Mouse (Mus musculus) forebrain, embryonic 11.5 days (tissue): ENCODE results near the gene Bysl. TPM values are rescaled to one million over a fixed set of nuclear protein-coding genes. Genes with fewer than 3 reads are reported as not detected.
"Not testable (repeated sequence)": the region's sequence is repeated elsewhere in the genome, so short reads cannot be mapped to it uniquely, and the experiment has no call there.

Experiments used
- ATAC-seq: fragments of 200-750 bp; cut with Nextera tagmentation; replicated peaks from 2 replicates; pipeline ENCODE4 v1.8.0; 2017; ENCODE audit warnings: moderate TSS enrichment; ENCODE audit not compliant: low FRiP score
- DNase-seq: peaks from one replicate; pipeline ENCODE4 v3.0.0-alpha.2; 2017; ENCODE audit warnings: low spot score
- H3K27ac ChIP-seq: fragments of 300-500 bp; sonication (generic); 2 replicates; pipeline ENCODE4 v1.5.1; 2014; ENCODE audit warnings: low read depth, low read length
- H3K27me3 ChIP-seq: fragments of 300-500 bp; sonication (generic); 2 replicates; pipeline ENCODE4 v1.6.1; 2014; ENCODE audit warnings: mild to moderate bottlenecking, low read length, mixed read lengths; ENCODE audit not compliant: control insufficient read depth, insufficient read depth
- H3K36me3 ChIP-seq: fragments of 300-500 bp; sonication (generic); 2 replicates; pipeline ENCODE4 v1.6.1; 2014; ENCODE audit warnings: mild to moderate bottlenecking, low read length, moderate library complexity, mixed read lengths; ENCODE audit not compliant: control insufficient read depth, insufficient read depth
- H3K4me1 ChIP-seq: fragments of 300-500 bp; sonication (generic); replicated peaks from 2 replicates; pipeline ENCODE4 v1.6.1; 2014; ENCODE audit warnings: low read length, mixed read lengths; ENCODE audit not compliant: control insufficient read depth, insufficient read depth
- H3K4me2 ChIP-seq: fragments of 300-500 bp; sonication (generic); 2 replicates; pipeline ENCODE4 v1.6.1; 2014; ENCODE audit warnings: low read depth, mild to moderate bottlenecking, low read length, moderate library complexity, mixed read lengths; ENCODE audit not compliant: severe bottlenecking
- H3K4me3 ChIP-seq: fragments of 300-500 bp; sonication (generic); 2 replicates; pipeline ENCODE4 v1.5.1; 2014; ENCODE audit warnings: low read depth, low read length
- H3K9ac ChIP-seq: fragments of 300-500 bp; sonication (generic); 2 replicates; pipeline ENCODE4 v1.6.1; 2014; ENCODE audit warnings: low read length
- H3K9me3 ChIP-seq: fragments of 300-500 bp; sonication (generic); 2 replicates; pipeline ENCODE4 v1.6.1; 2016; ENCODE audit warnings: low read length, mixed read lengths; ENCODE audit not compliant: control insufficient read depth
- WGBS: fragments of 180-500 bp; shearing (Covaris S2); extraction: QIAGEN DNeasy Blood & Tissue Kit; methylation state at CpG from one replicate; pipeline ENCODE4 v1.1.7; 2014; 5-methylcytosine and 5-hydroxymethylcytosine counted together
- polyA plus RNA-seq: library from polyadenylated mRNA; unstranded; fragments of >200 nt; fragmentation: Nextera tagmentation; extraction: Ambion mirVana; gene quantifications from 2 replicates; pipeline ENCODE4 v1.2.1, GENCODE M21; 2014

The Bysl gene
- polyA plus RNA-seq, 1 experiment from 2014 or later = 34.6 TPM

GRCm38 (mm10) chr17:47598580-47599304 lies 12.6 kb downstream of the Bysl start:
- 88% methylated on average over 10 of the region's 10 CpGs for WGBS
- Histone ChIP-seq H3K27ac (peak overlapping the region; percentile 37; the same call in 1 of the 2 replicates), H3K4me1 (peaks cover 28% of the 10 kb centered on the region)
- not testable (repeated sequence) for H3K36me3 ChIP-seq, ATAC-seq, H3K27me3 ChIP-seq, H3K9me3 ChIP-seq, DNase-seq, H3K9ac ChIP-seq, H3K4me3 ChIP-seq, H3K4me2 ChIP-seq

- no peaks in the 10 kb centered on the region for H3K9me3 ChIP-seq
- H3K4me1 ChIP-seq = peaks cover 28% of the 10 kb centered on the region
- peak overlapping the region; percentile 37; the same call in 1 of the 2 replicates for H3K27ac ChIP-seq
- DNase-seq = peak; percentile 76
- H3K9ac ChIP-seq = no peak overlapping the region
- no peak for ATAC-seq
- no peaks in the 10 kb centered on the region for H3K27me3 ChIP-seq
- H3K4me2 ChIP-seq = peak overlapping the region; percentile 86
- 32% methylated on average over 10 of the region's 10 CpGs for WGBS
- no peak overlapping the region for H3K4me3 ChIP-seq
- peaks cover 2% of the 10 kb centered on the region; the same call in 1 of the 2 replicates for H3K36me3 ChIP-seq
Measured at GRCm38 (mm10) chr17:47597838-47598579, 13.3 kb downstream of the Bysl start.

GRCm38 (mm10) chr17:47597261-47597660 lies 14.0 kb downstream of the Bysl start:
- peaks cover 28% of the 10 kb centered on the region for H3K4me1 ChIP-seq
- no peak overlapping the region; the same call in 1 of the 2 replicates for H3K4me3 ChIP-seq
- H3K36me3 ChIP-seq = no peaks in the 10 kb centered on the region; the same call in 1 of the 2 replicates
- WGBS = 62% methylated on average over 13 of the region's 13 CpGs
- H3K27me3 ChIP-seq = no peaks in the 10 kb centered on the region
- DNase-seq (peak; percentile 59), ATAC-seq (no peak)
- H3K4me2 ChIP-seq = peak overlapping the region; percentile 86; the same call in 1 of the 2 replicates
- H3K9ac ChIP-seq = peak overlapping the region; percentile 32
- peak overlapping the region; percentile 51; the same call in 1 of the 2 replicates for H3K27ac ChIP-seq
- no peaks in the 10 kb centered on the region for H3K9me3 ChIP-seq

- H3K9ac ChIP-seq = peak overlapping the region; percentile 32
- H3K4me1 ChIP-seq = peaks cover 28% of the 10 kb centered on the region
- ATAC-seq (no peak), DNase-seq (no peak)
- H3K4me2 ChIP-seq = peak overlapping the region; percentile 86
- peak overlapping the region; percentile 97 for H3K27ac ChIP-seq
- no peaks in the 10 kb centered on the region for H3K9me3 ChIP-seq
- peak overlapping the region; percentile 81; the same call in 1 of the 2 replicates for H3K4me3 ChIP-seq
- H3K36me3 ChIP-seq = no peaks in the 10 kb centered on the region; the same call in 1 of the 2 replicates
- 56% methylated on average over 5 of the region's 5 CpGs for WGBS
- H3K27me3 ChIP-seq = no peaks in the 10 kb centered on the region
Measured at GRCm38 (mm10) chr17:47596839-47597164, 14.5 kb downstream of the Bysl start.

- Histone ChIP-seq H3K4me2 (peak overlapping the region; percentile 86), H3K9ac (peak overlapping the region; percentile 88), H3K36me3 (no peaks in the 10 kb centered on the region; the same call in 1 of the 2 replicates), H3K27me3 (no peaks in the 10 kb centered on the region), H3K4me1 (peaks cover 28% of the 10 kb centered on the region), H3K4me3 (peak overlapping the region; percentile 81), H3K27ac (peak overlapping the region; percentile 97), H3K9me3 (no peaks in the 10 kb centered on the region)
- DNase-seq (peak; percentile 68), ATAC-seq (no peak)
- WGBS = 14% methylated on average over 6 of the region's 6 CpGs
Measured at GRCm38 (mm10) chr17:47596162-47596838, 15.0 kb downstream of the Bysl start.

GRCm38 (mm10) chr17:47595248-47596161 lies 15.8 kb downstream of the Bysl start:
- no peaks in the 10 kb centered on the region for H3K27me3 ChIP-seq
- WGBS = 0% methylated on average over 20 of the region's 21 CpGs
- peak; percentile 88 for DNase-seq
- peak overlapping the region; percentile 97 for H3K27ac ChIP-seq
- H3K4me2 ChIP-seq = peak overlapping the region; percentile 86
- H3K9ac ChIP-seq = peak overlapping the region; percentile 88
- H3K36me3 ChIP-seq = no peaks in the 10 kb centered on the region; the same call in 1 of the 2 replicates
- no peaks in the 10 kb centered on the region for H3K9me3 ChIP-seq
- ATAC-seq = peak; percentile 63
- peaks cover 28% of the 10 kb centered on the region for H3K4me1 ChIP-seq
- peak overlapping the region; percentile 81 for H3K4me3 ChIP-seq

GRCm38 (mm10) chr17:47594969-47595247 lies 16.4 kb downstream of the Bysl start:
- H3K36me3 ChIP-seq = no peaks in the 10 kb centered on the region; the same call in 1 of the 2 replicates
- no peaks in the 10 kb centered on the region for H3K9me3 ChIP-seq
- peak overlapping the region; percentile 86 for H3K4me2 ChIP-seq
- DNase-seq (no peak), ATAC-seq (no peak)
- no peaks in the 10 kb centered on the region for H3K27me3 ChIP-seq
- H3K4me1 ChIP-seq = peaks cover 28% of the 10 kb centered on the region
- H3K4me3 ChIP-seq = peak overlapping the region; percentile 81
- 0% methylated on average over 8 of the region's 9 CpGs for WGBS
- peak overlapping the region; percentile 97 for H3K27ac ChIP-seq
- peak overlapping the region; percentile 88 for H3K9ac ChIP-seq
